Mouse (Mus musculus): ENCODE measurements around the gene Kdm7a.
A peak's percentile ranks its signal among the peaks of the same experiment; 100 is the strongest.

Gene Kdm7a

DNA sequence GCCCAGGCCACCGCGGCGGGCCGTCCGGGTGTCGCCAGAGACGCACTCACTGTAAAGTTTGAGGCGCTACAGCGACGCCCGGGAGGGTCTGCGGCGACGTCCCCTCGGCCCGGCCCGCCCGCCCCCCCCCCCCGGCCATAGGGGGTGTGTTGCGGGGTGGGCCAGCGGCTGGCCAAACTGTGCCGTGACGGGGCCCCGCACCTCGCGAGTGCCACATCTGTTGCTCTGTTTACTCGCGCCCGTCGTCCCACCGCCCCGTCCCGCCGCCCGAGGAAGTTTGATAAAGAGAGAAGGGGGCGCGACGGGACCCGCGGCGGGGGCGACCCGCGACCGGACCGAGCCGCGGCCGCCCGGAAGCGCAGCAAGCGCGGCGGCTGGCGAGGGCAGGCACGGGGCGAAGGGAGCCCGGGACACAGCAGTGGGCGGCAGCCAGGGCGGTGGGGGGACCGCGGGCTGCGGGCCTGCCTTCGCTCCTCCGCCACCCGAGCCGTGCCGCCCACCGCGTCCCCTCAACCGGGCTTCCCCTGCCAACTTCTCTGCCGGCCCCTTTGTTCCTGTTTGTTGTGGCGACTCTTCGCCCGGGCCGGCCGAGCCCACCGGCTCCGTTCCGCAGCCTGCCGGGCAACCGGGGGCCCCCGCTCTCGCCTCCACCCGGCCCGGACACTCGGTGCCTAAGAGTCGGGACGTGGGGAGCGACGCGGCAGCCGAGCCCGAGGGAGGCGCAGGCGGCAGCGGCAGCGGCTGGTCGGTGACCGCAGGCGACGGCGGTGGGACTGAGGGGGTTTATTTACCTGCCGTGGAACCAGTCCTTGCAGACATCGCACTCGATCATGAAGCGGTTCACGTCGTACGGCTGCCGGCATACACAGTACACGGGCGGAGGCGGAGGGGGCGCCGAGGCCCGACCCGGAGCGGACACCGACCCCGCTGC is 674 bp downstream of the Kdm7a start:
- DNase-seq (ENCODE audit: low read depth, low spot score): no peak

- DNase-seq (ENCODE audit: low read depth, low spot score): peak; percentile 29
Observed at GRCm38 (mm10) chr6:39205064-39205649, 1.4 kb downstream of the Kdm7a start.

GRCm38 (mm10) chr6:39204444-39204843 is 2.1 kb downstream of the Kdm7a start:
- DNase-seq (ENCODE audit: low read depth, low spot score): no peak

GRCm38 (mm10) chr6:39203236-39203635 is 3.4 kb downstream of the Kdm7a start:
- DNase-seq (ENCODE audit: low read depth, low spot score): no peak

DNA sequence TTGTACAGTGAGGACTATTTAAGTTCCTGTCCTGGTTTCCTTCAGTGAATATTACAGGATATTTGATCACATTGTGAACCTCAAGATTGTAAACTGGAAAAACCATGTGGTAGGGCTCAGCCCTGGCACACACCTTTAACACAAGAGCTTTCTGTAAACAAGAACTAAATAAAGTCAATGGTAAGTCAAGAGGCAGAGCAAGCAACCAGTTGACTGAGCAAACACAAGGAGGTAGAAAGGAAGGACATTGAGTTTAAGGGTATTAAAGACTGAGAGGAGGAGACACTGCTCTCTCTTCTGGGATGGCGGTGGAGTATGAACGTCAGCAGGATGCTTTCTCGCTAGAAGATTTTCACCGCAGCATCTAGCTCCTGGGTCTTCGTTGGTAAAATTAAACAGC is 13.6 kb downstream of the Kdm7a start:
- DNase-seq (ENCODE audit: low read depth, low spot score): no peak

DNA sequence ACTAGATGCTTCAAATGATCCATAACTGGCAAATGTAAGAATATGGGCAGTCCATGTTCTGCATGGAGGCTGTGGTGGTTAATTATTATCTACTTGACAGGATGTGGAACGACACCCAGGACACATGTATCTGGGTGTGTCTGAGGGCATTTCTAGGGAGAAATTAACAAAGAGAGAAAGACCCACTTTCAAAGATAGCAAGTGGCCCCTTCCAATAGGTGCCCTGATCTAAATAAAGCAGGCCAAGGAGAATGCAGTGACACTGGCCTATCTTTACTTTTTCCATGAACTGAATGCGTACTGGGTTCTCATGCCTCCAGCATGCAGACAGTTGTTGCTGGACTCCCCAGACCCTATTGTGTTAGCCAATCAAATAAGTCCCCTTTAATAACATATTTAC is 15.1 kb downstream of the Kdm7a start:
- DNase-seq (ENCODE audit: low read depth, low spot score): no peak

- no peak for DNase-seq (ENCODE audit: low read depth, low spot score)
Observed at GRCm38 (mm10) chr6:39187227-39187626, 19.4 kb downstream of the Kdm7a start.

DNA sequence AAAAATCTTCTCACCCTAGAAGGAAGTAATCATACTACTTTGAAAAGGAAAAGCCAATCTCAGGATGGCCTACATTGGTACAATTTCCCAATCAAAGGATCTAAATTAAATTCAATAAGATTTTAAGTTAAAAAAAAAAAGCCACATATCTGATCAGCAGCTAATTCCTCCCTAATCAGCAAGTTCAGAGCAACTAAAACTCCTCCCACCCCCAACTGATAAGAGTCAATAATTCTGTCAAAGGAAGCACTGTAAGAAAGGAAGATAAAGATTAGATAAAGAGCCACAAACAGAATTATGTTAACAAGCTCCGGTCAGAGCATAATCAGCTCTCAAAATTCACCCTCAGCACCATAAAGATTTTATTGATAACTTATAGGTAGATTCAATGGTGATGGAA is 37.5 kb downstream of the Kdm7a start:
- DNase-seq (ENCODE audit: low read depth, low spot score): no peak

DNA sequence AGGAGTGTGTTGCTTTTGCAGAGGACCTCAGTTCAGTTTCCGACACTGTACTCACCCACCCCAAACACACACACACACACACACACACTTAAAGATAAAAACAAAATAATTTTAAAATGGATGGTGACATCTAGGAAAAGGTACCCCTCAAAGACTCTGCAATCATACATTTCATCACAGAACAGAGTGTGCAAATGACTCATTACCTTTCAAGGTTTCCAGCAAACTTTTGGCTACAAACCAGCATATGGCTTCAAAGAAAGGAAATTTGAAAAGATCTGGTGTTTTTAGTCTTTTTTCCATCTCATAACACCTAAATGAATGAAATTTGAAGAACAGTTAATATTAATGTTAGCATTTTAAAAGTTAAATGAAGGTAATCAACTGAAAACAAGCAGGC is 41.7 kb downstream of the Kdm7a start:
- DNase-seq (ENCODE audit: low read depth, low spot score): no peak

DNA sequence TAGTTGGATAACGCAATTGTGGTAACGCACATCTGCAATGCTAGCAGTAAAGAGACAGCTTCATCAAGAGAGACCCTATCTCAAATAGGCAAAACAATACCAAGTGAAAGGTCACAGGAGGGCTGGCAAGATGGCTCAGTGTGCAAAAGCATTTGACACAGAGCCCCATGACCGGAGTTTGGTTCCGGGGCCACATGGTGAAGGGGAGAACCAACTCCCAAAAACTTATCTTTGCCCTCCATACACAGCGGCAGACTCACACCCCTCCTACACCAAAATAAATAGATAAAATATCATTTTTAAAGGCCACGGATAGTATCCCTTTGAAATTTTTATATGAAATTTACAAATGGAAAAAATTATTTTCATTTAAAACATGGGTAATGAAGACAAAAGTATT is 44.6 kb downstream of the Kdm7a start:
- DNase-seq (ENCODE audit: low read depth, low spot score): no peak

DNA sequence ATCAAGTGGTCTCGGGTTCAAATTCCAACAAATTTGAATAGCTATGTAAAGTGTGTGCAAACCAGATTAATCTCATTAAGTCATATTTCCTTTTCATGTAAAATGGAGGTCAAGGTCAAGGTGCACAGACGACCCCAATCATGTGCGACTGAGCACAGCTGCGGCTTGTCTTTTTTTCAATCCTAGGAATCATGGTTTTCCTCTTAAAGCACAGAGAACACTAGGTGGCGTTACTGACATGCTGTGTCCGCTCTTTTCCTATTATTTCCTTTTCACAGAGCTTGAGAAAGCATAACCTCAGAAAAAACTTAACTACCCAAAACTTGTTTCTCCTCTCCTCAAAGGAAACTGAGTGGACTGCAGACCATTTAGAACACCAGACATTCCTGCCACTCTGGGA is 60.5 kb downstream of the Kdm7a start:
- DNase-seq (ENCODE audit: low read depth, low spot score): no peak

DNA sequence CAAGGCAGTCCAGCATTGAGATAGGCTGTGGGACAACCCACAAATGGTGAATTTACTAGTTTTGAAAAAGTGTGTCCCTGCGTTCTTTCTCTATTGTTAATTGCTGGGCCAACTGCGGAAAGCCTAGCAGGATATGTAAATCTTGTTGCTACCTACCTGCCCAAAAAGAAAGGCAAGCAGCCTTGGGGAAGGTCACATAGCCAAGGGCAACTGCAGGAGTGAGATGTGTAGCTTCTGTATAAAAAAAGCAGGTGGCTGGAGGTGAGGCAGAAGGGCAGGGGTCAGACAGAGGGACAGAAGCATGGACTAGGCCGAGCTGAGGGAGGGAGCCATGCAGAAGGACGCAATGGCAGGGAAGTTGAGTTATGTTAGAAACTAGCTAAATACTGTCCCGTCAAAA is 74.0 kb downstream of the Kdm7a start:
- no peak for DNase-seq (ENCODE audit: low read depth, low spot score)

DNA sequence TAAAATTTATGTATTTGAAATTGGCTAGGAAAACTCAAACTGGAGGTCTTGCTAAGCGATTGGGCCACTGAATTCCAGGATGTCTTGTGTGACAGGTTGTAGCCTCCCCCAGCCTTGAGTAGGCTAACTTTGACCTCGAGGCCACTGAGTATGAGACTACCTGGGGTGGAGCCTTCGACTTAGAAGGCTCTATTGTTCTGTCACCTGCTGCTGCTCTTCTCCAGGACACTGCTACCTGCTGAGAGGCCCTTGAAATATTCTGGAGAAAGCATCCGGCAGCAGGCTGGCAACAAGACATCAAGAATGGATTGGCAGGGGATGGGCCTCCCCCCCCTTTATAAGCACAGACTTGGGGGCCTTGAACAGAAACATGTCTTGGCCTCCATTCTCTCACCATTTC is 75.1 kb downstream of the Kdm7a start:
- no peak for DNase-seq (ENCODE audit: low read depth, low spot score)

DNA sequence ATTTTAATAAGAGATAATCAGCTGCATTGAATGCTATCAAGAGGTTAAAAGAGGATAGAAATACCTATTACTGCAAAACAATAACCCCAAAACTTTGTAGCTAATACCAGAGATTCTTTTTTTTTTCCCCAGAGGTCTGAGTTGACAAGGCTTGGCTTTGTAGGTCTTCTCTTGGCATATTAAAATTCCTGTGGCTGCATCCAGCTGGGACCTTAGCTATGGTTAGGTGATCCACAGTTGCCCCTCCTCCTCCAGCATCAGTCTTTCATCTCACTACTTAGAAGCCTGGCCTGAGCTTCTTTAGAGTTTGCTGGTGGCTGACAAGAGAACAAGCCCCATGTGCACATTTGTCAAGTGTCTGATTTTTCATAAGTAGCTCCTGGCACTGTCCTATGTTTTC is 81.9 kb downstream of the Kdm7a start:
- no peak for DNase-seq (ENCODE audit: low read depth, low spot score)

- DNase-seq (ENCODE audit: low read depth, low spot score): no peak
Observed at GRCm38 (mm10) chr6:39120685-39121084, 85.9 kb downstream of the Kdm7a start.

DNA sequence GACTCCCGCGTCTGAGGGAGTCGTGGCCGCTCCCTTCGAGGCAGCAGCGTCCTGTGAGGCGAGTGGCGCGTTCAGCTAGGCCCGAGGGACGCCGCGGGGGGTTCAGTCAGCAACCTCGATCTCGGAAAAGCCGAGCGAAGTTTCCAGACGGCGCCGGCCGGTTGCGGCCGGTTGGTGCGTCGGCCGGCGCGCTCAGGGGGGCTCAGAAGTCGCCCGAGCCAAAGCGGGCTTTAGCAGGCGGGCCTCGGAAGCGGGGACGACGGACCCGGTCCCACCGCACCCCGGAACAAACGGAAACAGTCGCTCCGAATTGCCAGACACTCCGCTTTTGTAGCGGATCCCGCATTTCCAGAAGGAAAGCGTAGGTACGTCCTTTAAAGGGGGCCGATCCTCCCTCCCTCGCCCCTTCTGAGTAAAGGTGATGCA is 88.1 kb downstream of the Kdm7a start:
- DNase-seq (ENCODE audit: low read depth, low spot score): no peak

GRCm38 (mm10) chr6:39117584-39118455 is 88.8 kb downstream of the Kdm7a start, which contains the start of gene Parp12:
Gene Parp12 (minus strand): TSS chr6:39118349.
- DNase-seq (ENCODE audit: low read depth, low spot score): no peak

- no peak for DNase-seq (ENCODE audit: low read depth, low spot score)
Observed at GRCm38 (mm10) chr6:39115438-39115837, 91.2 kb downstream of the Kdm7a start.

- DNase-seq (ENCODE audit: low read depth, low spot score): no peak
Observed at GRCm38 (mm10) chr6:39113141-39113540, 93.4 kb downstream of the Kdm7a start.

DNA sequence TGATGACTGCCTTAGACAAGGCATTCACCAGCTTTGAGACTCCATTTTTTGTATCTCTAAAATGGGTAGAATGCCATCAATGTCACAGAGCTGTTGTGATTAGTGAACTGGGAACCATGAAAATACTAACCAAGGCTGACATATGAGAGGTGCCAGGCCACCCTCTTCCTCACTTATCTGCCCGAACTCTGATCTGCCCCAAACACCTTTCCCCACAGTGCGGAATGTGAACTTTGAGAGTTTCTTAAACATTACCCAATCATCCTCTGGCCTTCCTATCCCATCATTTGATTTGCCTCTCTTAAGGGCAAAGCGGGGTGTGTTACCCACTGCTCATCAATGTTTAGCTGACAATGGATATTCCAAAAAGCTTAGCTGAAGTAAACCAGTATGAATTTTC is 93.9 kb downstream of the Kdm7a start:
- no peak for DNase-seq (ENCODE audit: low read depth, low spot score)

DNA sequence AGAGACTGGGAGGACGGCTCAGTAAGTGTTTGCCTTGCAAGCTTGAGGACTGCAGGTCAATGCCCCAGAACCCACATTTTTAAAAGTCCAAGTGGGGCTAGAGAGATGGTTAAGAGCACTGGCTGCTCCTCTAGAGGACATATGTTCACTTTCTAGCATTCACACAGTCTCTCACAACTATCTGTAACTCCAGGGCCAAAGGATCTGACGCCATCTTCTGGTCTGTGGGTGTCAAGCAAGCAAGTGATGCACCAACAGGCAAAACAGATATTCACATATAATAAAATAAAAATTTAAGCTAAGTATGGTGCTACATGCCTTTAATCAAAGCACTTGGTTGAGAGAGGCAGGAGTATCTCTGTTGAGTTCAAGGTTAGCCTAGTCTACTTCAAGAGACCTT is 99.8 kb downstream of the Kdm7a start:
- no peak for DNase-seq (ENCODE audit: low read depth, low spot score)

- no peak for DNase-seq (ENCODE audit: low read depth, low spot score)
Observed at GRCm38 (mm10) chr6:39104631-39105030, 102.0 kb downstream of the Kdm7a start.

Measured in retina, adult 2 months (tissue).